Mouse (Mus musculus) CH12.LX (cell line): ENCODE measurements around the gene Apol7a. TPM values are rescaled to one million over a fixed set of nuclear protein-coding genes. Genes with fewer than 3 reads are reported as not detected.

Experiments
- DNase-seq: peaks from one replicate; pipeline ENCODE4 v3.0.0-alpha.2; 2013; ENCODE audit errors: extremely low read depth
- H3K27ac ChIP-seq: 2 replicates; pipeline ENCODE4 v1.5.1; 2012; ENCODE audit warnings: low read depth, mild to moderate bottlenecking, control low read depth, moderate library complexity; ENCODE audit not compliant: insufficient read depth
- H3K27me3 ChIP-seq: replicated peaks from 2 replicates; pipeline ENCODE3; 2012; ENCODE audit warnings: inconsistent platforms
- H3K36me3 ChIP-seq, 2 experiments: replicated peaks in 1 of 2; 2 replicates each; pipeline versions ENCODE3 to v1.6.1; 2012; ENCODE audit warnings: inconsistent platforms in 1 of 2, low read length in 1 of 2, mild to moderate bottlenecking in 1 of 2, mixed read lengths in 1 of 2, moderate library complexity in 1 of 2; ENCODE audit not compliant: control insufficient read depth in 1 of 2, insufficient read depth in 1 of 2
- H3K4me1 ChIP-seq, 2 experiments: 2 replicates each; pipeline ENCODE4 v1.6.1; 2012; ENCODE audit warnings: inconsistent platforms in 1 of 2, moderate library complexity in 1 of 2; ENCODE audit not compliant: insufficient read depth in 2 of 2, control insufficient read depth in 1 of 2
- H3K4me2 ChIP-seq: 2 replicates; pipeline ENCODE4 v1.6.1; 2012; ENCODE audit warnings: low read depth, mild to moderate bottlenecking, control low read depth; ENCODE audit not compliant: poor library complexity, insufficient read depth, severe bottlenecking
- H3K4me3 ChIP-seq, 3 experiments: fragments of 150-350 bp in 1 of 3; sonication (generic) in 1 of 3; replicated peaks in 1 of 3; 2 replicates each; pipeline versions ENCODE3 to v1.5.1; 2011 to 2012; ENCODE audit warnings: low read depth in 2 of 3, low read length in 2 of 3, mild to moderate bottlenecking in 2 of 3, moderate library complexity in 2 of 3, control low read depth in 1 of 3, improper control_type of control experiment in 1 of 3, inconsistent platforms in 1 of 3, mixed read lengths in 1 of 3; ENCODE audit not compliant: poor library complexity in 1 of 3
- H3K79me2 ChIP-seq: replicated peaks from 2 replicates; pipeline ENCODE4 v1.6.1; 2012; ENCODE audit warnings: mild to moderate bottlenecking, moderate library complexity; ENCODE audit not compliant: control insufficient read depth, poor library complexity, insufficient read depth, severe bottlenecking; ENCODE audit errors: extremely low read depth
- H3K9ac ChIP-seq: 2 replicates; pipeline ENCODE4 v1.6.1; 2012; ENCODE audit warnings: low read depth, mild to moderate bottlenecking, control low read depth, moderate library complexity; ENCODE audit not compliant: insufficient read depth
- H3K9me3 ChIP-seq: replicated peaks from 2 replicates; pipeline ENCODE3; 2012; ENCODE audit warnings: low read length, inconsistent platforms, mixed read lengths
- CHD2 ChIP-seq: IDR thresholded peaks from 2 replicates; pipeline ENCODE4 v1.6.1; 2011; ENCODE audit warnings: low read length, improper control_type of control experiment
- E2F4 ChIP-seq: IDR thresholded peaks from 2 replicates; pipeline ENCODE4 v1.6.1; 2011; ENCODE audit warnings: low read depth, low read length, improper control_type of control experiment; ENCODE audit not compliant: insufficient replicate concordance
- ETS1 ChIP-seq: conservative IDR thresholded peaks from 2 replicates; pipeline ENCODE4 v1.6.1; 2012; ENCODE audit warnings: low read depth, mild to moderate bottlenecking, inconsistent platforms, low read length, improper control_type of control experiment, moderate library complexity
- GABPA ChIP-seq: IDR thresholded peaks from 2 replicates; pipeline ENCODE4 v1.6.1; 2012; ENCODE audit warnings: low read depth, low read length, improper control_type of control experiment, inconsistent platforms; ENCODE audit not compliant: insufficient replicate concordance
- HCFC1 ChIP-seq: IDR thresholded peaks from 2 replicates; pipeline ENCODE4 v1.6.1; 2012; ENCODE audit warnings: low read depth, mild to moderate bottlenecking, inconsistent platforms, low read length, improper control_type of control experiment
- JUND ChIP-seq: conservative IDR thresholded peaks from 2 replicates; pipeline ENCODE4 v1.6.1; 2011; ENCODE audit warnings: low read depth, low read length, improper control_type of control experiment
- MAZ ChIP-seq: IDR thresholded peaks from 2 replicates; pipeline ENCODE4 v1.6.1; 2012; ENCODE audit warnings: low read depth, mild to moderate bottlenecking, inconsistent platforms, low read length, improper control_type of control experiment, moderate library complexity
- MYC ChIP-seq: IDR thresholded peaks from 2 replicates; pipeline ENCODE4 v1.6.1; 2011; ENCODE audit warnings: low read depth, mild to moderate bottlenecking, improper control_type of control experiment, low read length
- NELFE ChIP-seq: IDR thresholded peaks from 2 replicates; pipeline ENCODE4 v1.6.1; 2011; ENCODE audit warnings: low read depth, low read length, improper control_type of control experiment
- PAX5 ChIP-seq: IDR thresholded peaks from 2 replicates; pipeline ENCODE4 v1.6.1; 2012; ENCODE audit warnings: low read length, inconsistent platforms, mixed read lengths
- POLR2A ChIP-seq: IDR thresholded peaks from 2 replicates; pipeline ENCODE4 v1.6.1; 2011; ENCODE audit warnings: low read depth, mild to moderate bottlenecking, improper control_type of control experiment, low read length
- RAD21 ChIP-seq: IDR thresholded peaks from 2 replicates; pipeline ENCODE4 v1.6.1; 2011; ENCODE audit warnings: low read depth, mild to moderate bottlenecking, low read length, improper control_type of control experiment, moderate library complexity
- RCOR1 ChIP-seq: conservative IDR thresholded peaks from 2 replicates; pipeline ENCODE4 v1.6.1; 2012; ENCODE audit warnings: low read depth, mild to moderate bottlenecking, inconsistent platforms, low read length, improper control_type of control experiment
- SIN3A ChIP-seq: IDR thresholded peaks from 2 replicates; pipeline ENCODE4 v1.6.1; 2012; ENCODE audit warnings: low read length, improper control_type of control experiment, inconsistent platforms
- TBP ChIP-seq: conservative IDR thresholded peaks from 2 replicates; pipeline ENCODE4 v1.6.1; 2011; ENCODE audit warnings: low read depth, low read length, improper control_type of control experiment
- TCF12 ChIP-seq: IDR thresholded peaks from 2 replicates; pipeline ENCODE4 v1.6.1; 2014; ENCODE audit warnings: low read depth, mild to moderate bottlenecking, inconsistent platforms, low read length, improper control_type of control experiment
- USF1 ChIP-seq: IDR thresholded peaks from 2 replicates; pipeline ENCODE4 v1.6.1; 2014; ENCODE audit warnings: low read depth, mild to moderate bottlenecking, inconsistent platforms, low read length, improper control_type of control experiment
- ZKSCAN1 ChIP-seq: IDR thresholded peaks from 2 replicates; pipeline ENCODE4 v1.6.1; 2012; ENCODE audit warnings: low read depth, inconsistent platforms, low read length, improper control_type of control experiment, borderline replicate concordance
- ZNF384 ChIP-seq: IDR thresholded peaks from 2 replicates; pipeline ENCODE4 v1.6.1; 2012; ENCODE audit warnings: low read depth, low read length, improper control_type of control experiment, inconsistent platforms
- dilution Hi-C: fragments of 300-500 bp; cut with MboI; formaldehyde crosslinking; loops from 2 replicates; pipeline ENCODE4 v1.14.3; 2020; ENCODE audit warnings: low sequenced_read_pairs; ENCODE audit not compliant: extremely low pct_unique_long_range_greater_than_20kb, extremely low pct_ligation_motif_present
- in situ Hi-C: fragments of 300-500 bp; cut with MboI; formaldehyde crosslinking; loops from 3 replicates; pipeline ENCODE4 v1.14.3; 2019; ENCODE audit warnings: low sequenced_read_pairs, low pct_ligation_motif_present, low pct_unique_long_range_greater_than_20kb, mixed read lengths
- polyA plus RNA-seq: library from polyadenylated mRNA; unstranded; fragments of >175 nt; gene quantifications from 2 replicates; pipeline ENCODE4 v1.2.1, GENCODE M21; 2012; ENCODE audit warnings: low read depth; ENCODE audit not compliant: insufficient read length
- total RNA-seq, 2 experiments: library from RNA; depleted of rRNA; stranded (reverse); fragments of 300-350 nt in 1 of 2; fragments of >200 nt in 1 of 2; gene quantifications; 2 replicates each; pipeline ENCODE4 v1.2.3; 2012 to 2014

Gene Apol7a
- total and polyA plus RNA-seq, 3 experiments, result not detected

DNA sequence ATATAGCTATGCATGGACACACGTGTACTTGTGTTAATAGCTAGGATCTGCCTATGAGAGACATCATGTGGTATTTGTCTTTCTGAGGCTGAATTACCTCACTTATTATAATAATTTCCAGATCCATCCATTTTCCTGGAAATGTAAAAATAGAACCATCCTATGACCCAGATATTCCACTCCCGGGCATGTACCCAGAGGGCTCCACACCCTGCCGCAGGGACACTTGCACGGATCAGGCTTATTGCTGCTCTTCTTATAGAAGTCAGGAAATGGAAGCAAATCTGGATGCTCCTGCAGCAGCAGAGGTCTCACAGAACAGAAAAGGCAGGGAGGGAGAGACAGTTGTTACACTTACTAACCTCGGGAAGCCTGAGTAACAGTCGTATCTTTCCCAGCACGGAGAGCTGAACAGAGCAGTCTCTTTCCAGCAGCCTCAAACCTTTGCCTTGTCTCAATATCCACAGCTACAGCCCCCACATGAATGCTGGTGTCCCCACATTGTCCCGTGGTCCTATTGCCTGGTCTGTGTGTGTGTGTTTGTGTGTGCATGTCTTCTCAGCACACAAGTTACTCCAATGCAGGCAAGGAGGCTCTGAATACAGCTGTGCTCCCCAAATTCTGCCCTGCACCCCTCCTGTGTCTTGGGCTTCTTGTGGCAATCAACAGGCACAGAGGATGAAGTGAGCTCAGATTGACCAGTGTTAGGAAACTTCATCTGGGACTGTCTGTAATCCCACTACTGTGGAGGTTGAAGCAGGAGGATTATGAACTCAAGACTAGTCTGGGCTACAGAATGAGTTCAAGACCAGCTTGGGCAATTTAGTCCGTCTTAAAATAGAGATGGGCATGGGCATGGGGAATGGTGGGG is 33.0 kb downstream of the Apol7a start:
- Histone ChIP-seq H3K4me3 (no peak overlapping the region), H3K27me3 (peaks cover 67% of the 10 kb centered on the region), H3K4me1 (no peaks in the 10 kb centered on the region; a peak in 1 of 4 replicates), H3K9me3 (no peaks in the 10 kb centered on the region), H3K27ac (no peak overlapping the region), H3K36me3 (no peaks in the 10 kb centered on the region), H3K79me2 (no peaks in the 10 kb centered on the region), H3K9ac (no peak overlapping the region), H3K4me2 (no peak overlapping the region)
- dilution Hi-C loops (no loop called here), in situ Hi-C loops (loop anchor here (25.0 kb wide), 1 partner anchor 379 kb away; no protein-coding TSS in a partner anchor)
- no peak for DNase-seq
- TF ChIP-seq ZNF384, result no peak
- TF ChIP-seq NELFE, result no peak
- TF ChIP-seq E2F4, result no peak
- no peak for TF ChIP-seq POLR2A
- TF ChIP-seq RAD21, result no peak
- TF ChIP-seq PAX5, result no peak
- no peak for TF ChIP-seq ZKSCAN1
- no peak for TF ChIP-seq USF1

DNA sequence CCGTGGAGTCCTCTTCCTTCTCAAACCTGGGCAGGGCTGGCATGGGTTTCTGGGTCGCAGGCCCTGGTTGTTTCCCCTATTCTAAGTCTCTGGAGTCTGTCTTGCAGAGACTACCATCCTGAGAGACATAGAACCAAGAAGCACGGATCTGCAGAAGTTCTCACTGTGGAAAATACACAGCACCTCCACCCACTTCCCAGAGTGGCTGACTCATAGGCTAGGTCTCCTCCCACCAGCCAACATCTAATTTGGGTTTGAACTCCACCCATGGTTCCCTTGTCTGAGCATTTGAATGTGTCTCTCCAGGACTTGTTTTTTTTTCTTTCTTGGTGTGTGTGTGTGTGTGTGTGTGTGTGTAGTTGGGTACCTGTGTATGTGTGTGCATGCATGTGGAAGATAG is 34.9 kb downstream of the Apol7a start:
- no peak for TF ChIP-seq GABPA
- TF ChIP-seq MYC, result no peak
- TF ChIP-seq RCOR1, result no peak
- no peak for TF ChIP-seq CHD2
- TF ChIP-seq HCFC1, result no peak
- no peak for TF ChIP-seq E2F4
- TF ChIP-seq POLR2A, result no peak
- no peak for TF ChIP-seq TCF12
- no peak for TF ChIP-seq MAZ
- TF ChIP-seq JUND, result no peak
- no peak for TF ChIP-seq SIN3A
- TF ChIP-seq TBP, result no peak
- no peak for TF ChIP-seq ETS1
- no peak overlapping the region for H3K4me2 ChIP-seq
- no peak overlapping the region for H3K9ac ChIP-seq
- H3K36me3 ChIP-seq, result no peaks in the 10 kb centered on the region
- no peak overlapping the region for H3K4me3 ChIP-seq
- H3K79me2 ChIP-seq, result no peaks in the 10 kb centered on the region
- H3K27me3 ChIP-seq, result peaks cover 72% of the 10 kb centered on the region
- no peaks in the 10 kb centered on the region; a peak in 1 of 4 replicates for H3K4me1 ChIP-seq
- no peak for DNase-seq
- no peaks in the 10 kb centered on the region for H3K9me3 ChIP-seq
- in situ Hi-C loops (loop anchor here (25.0 kb wide), 1 partner anchor 377 kb away; no protein-coding TSS in a partner anchor), dilution Hi-C loops (no loop called here)
- H3K27ac ChIP-seq, result no peak overlapping the region
